Mouse (Mus musculus): ENCODE results near the gene Six1.

Gene Six1

DNA sequence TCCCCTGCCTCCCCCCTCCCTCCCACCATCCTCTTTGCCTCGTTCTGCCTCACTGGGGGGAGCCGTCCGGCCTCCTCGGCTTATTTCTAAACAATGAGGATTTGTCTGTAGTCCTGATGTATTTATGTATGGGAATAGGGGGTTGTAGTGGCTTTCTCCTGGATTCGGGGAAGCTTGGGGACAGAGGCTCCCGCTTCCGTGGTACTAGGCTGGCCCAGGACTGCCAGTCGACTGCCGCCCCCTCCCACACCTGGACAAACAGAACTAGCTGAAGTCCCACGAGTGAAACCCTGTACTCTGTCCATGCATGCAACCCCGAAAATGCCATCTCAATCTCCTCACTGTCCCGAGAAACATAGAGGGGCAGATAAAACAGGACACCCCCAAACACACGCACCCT is 3.4 kb downstream of the Six1 start:
- no peak for DNase-seq (ENCODE audit: inconsistent age in 2 of 2, low spot score in 1 of 2)

GRCm38 (mm10) chr12:73049520-73050225 is 4.0 kb downstream of the Six1 start:
- no peak for DNase-seq (ENCODE audit: inconsistent age in 2 of 2, low spot score in 1 of 2)

DNA sequence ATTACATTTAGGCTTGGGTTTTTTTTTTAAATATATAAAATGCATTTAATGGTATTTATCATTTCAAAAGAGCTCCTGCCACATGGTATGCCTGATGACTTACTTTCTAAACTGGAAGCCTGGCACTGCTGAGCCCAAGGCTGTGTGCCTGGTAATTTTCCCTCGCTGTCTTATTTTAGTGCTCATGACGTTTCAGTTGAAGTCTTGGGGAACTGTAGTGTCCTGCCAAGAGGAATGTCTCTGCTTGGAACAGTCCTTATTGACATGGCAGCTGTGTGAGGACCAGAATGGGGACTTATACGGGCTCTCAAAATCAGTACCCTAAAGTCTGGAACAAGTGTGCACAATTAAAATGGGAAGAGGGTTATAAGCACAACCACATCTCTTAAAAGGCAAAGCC is 5.2 kb downstream of the Six1 start:
- no peak for DNase-seq (ENCODE audit: inconsistent age in 2 of 2, low spot score in 1 of 2)

- DNase-seq (ENCODE audit: inconsistent age in 2 of 2, low spot score in 1 of 2), result no peak
Observed at GRCm38 (mm10) chr12:73047576-73047975, 6.1 kb downstream of the Six1 start.

- DNase-seq (ENCODE audit: inconsistent age in 2 of 2, low spot score in 1 of 2), result peak; percentile 69 to 87
Observed at GRCm38 (mm10) chr12:73046607-73047180, 7.0 kb downstream of the Six1 start.

GRCm38 (mm10) chr12:73045724-73046606 is 7.7 kb downstream of the Six1 start:
- peak; percentile 23 to 60 for DNase-seq (ENCODE audit: inconsistent age in 2 of 2, low spot score in 1 of 2)

DNA sequence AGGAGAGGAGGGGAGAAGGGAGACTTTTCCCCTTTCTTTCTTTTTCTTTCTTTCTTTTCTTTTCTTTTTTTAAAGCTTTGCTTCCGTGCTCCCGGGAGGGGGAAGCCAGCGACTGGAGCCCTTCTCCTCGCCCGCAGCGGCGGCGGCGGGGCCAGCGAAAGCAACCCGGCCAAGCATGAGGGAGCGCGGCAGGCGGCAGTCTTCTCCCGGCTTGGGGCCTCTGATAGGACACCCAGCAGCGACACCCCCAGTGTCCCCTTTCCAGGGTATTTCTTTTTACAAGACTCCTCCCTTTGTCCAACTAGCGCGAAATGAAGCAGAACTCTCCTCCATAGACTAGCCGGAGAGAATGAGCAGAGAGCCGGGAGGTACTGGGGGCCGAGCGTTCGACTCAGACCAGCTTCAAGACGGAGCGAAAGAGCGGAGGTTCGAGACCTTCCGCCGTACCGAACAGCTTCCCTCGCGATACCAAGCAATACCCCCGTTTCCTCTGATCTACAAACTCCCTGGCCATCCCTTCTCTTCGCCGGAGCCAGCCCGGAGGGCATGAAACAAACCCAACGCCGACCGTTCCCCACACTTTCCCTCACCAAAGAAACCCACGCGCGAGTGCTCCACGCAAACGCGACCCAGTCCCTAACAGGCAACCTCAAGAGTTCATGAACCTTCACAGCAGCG is 8.5 kb downstream of the Six1 start:
- DNase-seq (ENCODE audit: inconsistent age in 2 of 2, low spot score in 1 of 2), result peak; percentile 51 to 86

GRCm38 (mm10) chr12:73044221-73045045 is 9.3 kb downstream of the Six1 start:
- peak; percentile 18 to 79 for DNase-seq (ENCODE audit: inconsistent age in 2 of 2, low spot score in 1 of 2)

- DNase-seq (ENCODE audit: inconsistent age in 2 of 2, low spot score in 1 of 2), result peak in 1 of 2 experiments; percentile 52
Observed at GRCm38 (mm10) chr12:73043396-73044167, 10.1 kb downstream of the Six1 start.

DNA sequence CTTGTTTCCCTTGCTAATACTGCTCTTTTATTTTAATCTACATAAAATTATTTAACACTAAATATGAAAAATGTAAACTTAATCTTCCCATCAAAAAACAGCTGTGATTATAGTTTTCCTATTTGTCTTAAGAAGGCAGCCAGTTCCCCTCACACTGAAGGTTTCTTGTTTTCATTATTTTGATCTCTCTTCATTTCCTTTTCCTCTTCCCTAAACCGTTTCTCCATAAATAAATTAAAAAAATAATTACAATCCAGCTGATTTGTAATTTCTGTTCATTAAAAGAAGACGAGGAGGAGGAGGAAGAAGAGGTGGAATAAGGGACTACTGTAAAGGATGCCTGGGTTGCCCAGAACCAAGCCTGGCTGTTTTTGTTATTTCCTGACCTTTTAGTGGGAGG is 10.8 kb downstream of the Six1 start:
- no peak for DNase-seq (ENCODE audit: inconsistent age in 2 of 2, low spot score in 1 of 2)

DNA sequence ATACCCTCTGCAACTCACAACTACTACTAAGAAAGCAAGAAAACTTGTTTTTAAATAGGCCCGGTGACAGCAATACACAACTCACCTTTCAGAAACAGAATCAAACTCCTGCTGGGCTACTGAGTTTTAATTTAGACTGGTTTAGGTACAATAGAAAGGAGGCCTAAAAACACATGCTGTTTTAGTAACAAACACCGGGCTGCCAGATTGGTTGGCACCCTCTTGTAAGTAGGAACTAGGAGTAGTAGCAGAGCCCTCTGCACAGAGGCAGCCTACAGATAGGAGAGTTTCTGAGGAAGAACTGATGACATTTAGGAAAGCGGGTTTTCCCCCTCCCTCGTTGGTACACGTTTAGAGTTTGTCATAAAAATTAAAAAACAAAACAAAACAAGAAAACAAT is 11.3 kb downstream of the Six1 start:
- DNase-seq (ENCODE audit: inconsistent age in 2 of 2, low spot score in 1 of 2), result peak in 1 of 2 experiments; percentile 31

DNA sequence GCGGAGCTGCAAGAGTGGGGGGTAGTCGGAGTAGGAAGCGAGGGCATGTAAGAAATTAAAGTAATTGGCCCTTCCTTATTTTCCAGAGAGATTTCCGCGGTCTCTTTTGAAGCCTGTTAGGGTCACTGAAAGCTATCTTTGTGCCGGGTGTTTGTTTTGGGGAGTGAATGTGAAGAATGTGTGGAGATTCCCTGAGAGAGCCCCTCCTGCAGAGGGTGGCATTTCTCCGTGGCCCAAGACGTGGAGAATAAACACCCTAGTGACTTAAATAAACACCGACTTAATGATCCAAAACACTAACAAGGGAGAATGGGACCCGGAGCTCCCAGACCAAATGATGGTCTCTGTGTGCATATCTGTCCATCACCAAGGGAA is 12.4 kb downstream of the Six1 start:
- peak in 1 of 2 experiments; percentile 28 for DNase-seq (ENCODE audit: inconsistent age in 2 of 2, low spot score in 1 of 2)

GRCm38 (mm10) chr12:73040563-73041255 is 13.0 kb downstream of the Six1 start:
- peak in 1 of 2 experiments; percentile 41 for DNase-seq (ENCODE audit: inconsistent age in 2 of 2, low spot score in 1 of 2)

GRCm38 (mm10) chr12:73039939-73040562 is 13.6 kb downstream of the Six1 start:
- DNase-seq (ENCODE audit: inconsistent age in 2 of 2, low spot score in 1 of 2), result no peak

DNA sequence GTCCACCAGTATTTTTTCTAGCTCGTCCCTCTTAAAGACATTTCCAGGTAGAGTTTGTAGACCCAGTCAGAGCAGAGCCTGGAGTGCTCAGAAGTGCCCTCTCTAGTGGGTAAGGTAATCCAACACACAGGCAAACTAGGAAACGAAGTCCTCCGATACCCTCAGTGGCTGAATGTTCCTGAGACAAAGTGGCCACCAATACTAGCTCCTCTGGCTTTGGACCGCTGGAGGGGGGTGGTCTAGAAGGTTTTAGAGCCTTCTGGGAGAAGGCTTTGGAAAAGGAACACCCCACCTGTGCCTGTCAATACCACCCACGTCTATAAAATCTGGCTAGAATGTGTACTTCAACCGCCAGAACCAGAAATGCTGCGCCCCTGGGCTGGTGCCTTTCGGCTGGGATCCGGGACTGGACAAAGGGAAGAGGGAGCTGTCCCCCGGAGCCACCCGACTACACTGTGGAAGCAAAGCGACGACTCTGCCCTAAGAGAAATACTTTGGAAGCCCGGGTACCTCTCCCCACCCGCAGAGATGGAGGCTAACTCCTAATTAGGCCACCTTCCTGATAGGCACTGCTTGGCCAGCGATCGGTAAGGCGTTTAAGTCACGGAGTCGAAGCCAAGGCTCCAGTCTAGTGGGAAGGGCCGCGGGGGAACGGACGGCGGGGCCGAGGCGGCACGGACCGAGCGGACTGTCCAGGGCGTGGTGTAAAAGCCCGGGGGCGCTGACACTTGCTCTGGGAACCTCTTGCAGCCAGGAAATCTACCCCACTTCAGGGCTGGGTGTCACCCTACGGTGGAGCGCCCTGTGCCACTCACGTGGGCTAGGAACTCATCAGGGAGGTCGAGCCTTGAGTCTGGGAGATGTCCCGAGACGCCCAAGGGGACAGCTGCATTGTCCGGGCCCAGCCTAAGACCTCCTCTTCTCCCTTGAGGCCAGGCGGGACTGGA is 14.4 kb downstream of the Six1 start:
- DNase-seq (ENCODE audit: inconsistent age in 2 of 2, low spot score in 1 of 2), result peak in 1 of 2 experiments; percentile 31

- DNase-seq (ENCODE audit: inconsistent age in 2 of 2, low spot score in 1 of 2), result peak in 1 of 2 experiments; percentile 29
Observed at GRCm38 (mm10) chr12:73038441-73038991, 15.2 kb downstream of the Six1 start.

Data from adrenal gland, adult (tissue).